Comparison of ENCODE assay signal across 8 mouse cellular contexts in the genomic region with DNA sequence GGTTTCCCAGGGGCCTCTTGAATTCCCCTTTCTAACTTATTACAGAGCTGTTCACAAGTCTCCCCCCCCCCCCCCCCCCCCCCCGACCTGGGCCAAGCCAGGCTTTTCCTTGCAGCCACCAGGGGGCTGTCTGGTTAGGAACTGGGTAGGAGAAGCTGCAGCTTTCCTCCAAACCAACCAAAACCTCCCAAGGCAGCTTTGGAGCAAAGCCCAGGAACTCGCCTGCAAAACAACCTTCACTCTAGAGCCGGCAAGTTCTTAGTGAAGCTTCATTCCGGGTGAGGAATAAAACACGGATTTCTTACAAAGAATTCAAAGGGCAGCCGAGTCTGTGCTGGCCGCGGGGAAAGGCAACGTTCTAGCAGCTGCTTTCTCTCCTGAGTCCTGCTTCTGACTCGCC. TPM values are rescaled to one million over a fixed set of nuclear protein-coding genes. Genes with fewer than 3 reads are reported as not detected.
DNase-seq lines count a peak whose midpoint lies in the region; ATAC-seq and TF ChIP-seq lines count a peak whose summit lies in the region.

No protein-coding gene starts in this region.

- no peak overlapping the region for H3K27ac ChIP-seq in forebrain, embryonic 13.5 days
- no peak overlapping the region for H3K27ac ChIP-seq in heart, postnatal 0 days (ENCODE audit: low read depth)
- H3K27ac ChIP-seq in liver, embryonic 13.5 days = no peak overlapping the region

- no peak for TF ChIP-seq EP300 in heart, postnatal 0 days (IDR thresholded peaks at IDR 0.05; ENCODE audit: low read depth)

- peak; percentile 70 for ATAC-seq in forebrain, embryonic 13.5 days
- ATAC-seq in heart, postnatal 0 days (ENCODE audit: insufficient read depth, low read depth) = peak; percentile 63
- ATAC-seq in liver, embryonic 13.5 days (ENCODE audit: low read depth) = no peak

- no peaks in the 10 kb centered on the region for H3K36me3 ChIP-seq in forebrain, embryonic 13.5 days (ENCODE audit: poor library complexity, severe bottlenecking)
- H3K36me3 ChIP-seq in heart, postnatal 0 days (replicated peaks; ENCODE audit: control insufficient read depth, insufficient read depth, low read length) = no peaks in the 10 kb centered on the region
- no peaks in the 10 kb centered on the region for H3K36me3 ChIP-seq in liver, embryonic 13.5 days

- peak; percentile 62 for TF ChIP-seq CTCF in heart, postnatal 0 days (IDR thresholded peaks at IDR 0.05; ENCODE audit: low read depth)

- H3K4me2 ChIP-seq in forebrain, embryonic 13.5 days = peak overlapping the region; percentile 99
- H3K4me2 ChIP-seq in heart, postnatal 0 days (ENCODE audit: low read depth, low read length) = peak overlapping the region; percentile 86
- peak overlapping the region; percentile 69 for H3K4me2 ChIP-seq in liver, embryonic 13.5 days

- WGBS in forebrain, embryonic 13.5 days = 0% methylated on average over 9 of the region's 10 CpGs
- WGBS in heart, postnatal 0 days = under 1% methylated on average over 10 of the region's 10 CpGs
- 0% methylated on average over 9 of the region's 10 CpGs for WGBS in liver, embryonic 13.5 days (ENCODE audit: insufficient replicate concordance)

- peaks cover 22% of the 10 kb centered on the region for H3K27me3 ChIP-seq in forebrain, embryonic 13.5 days
- H3K27me3 ChIP-seq in heart, postnatal 0 days (ENCODE audit: control insufficient read depth, insufficient read depth, low read length) = peaks cover 23% of the 10 kb centered on the region
- H3K27me3 ChIP-seq in liver, embryonic 13.5 days = peaks cover 51% of the 10 kb centered on the region

- H3K4me1 ChIP-seq in forebrain, embryonic 13.5 days = peaks cover 21% of the 10 kb centered on the region
- 0 out of 2 replicates have a peak, but pooled peaks cover 5% of the 10 kb centered on the region for H3K4me1 ChIP-seq in heart, postnatal 0 days (ENCODE audit: control insufficient read depth, insufficient read depth)
- no peaks in the 10 kb centered on the region for H3K4me1 ChIP-seq in liver, embryonic 13.5 days (replicated peaks)

- H3K4me3 ChIP-seq in forebrain, embryonic 13.5 days = peak overlapping the region; percentile 72; the same call in 1 of the 2 replicates
- H3K4me3 ChIP-seq in heart, postnatal 0 days (ENCODE audit: low read depth, low read length) = peak overlapping the region; percentile 68
- H3K4me3 ChIP-seq in liver, embryonic 13.5 days (replicated peaks) = peak overlapping the region; percentile 57

- no peaks in the 10 kb centered on the region for H3K9me3 ChIP-seq in forebrain, embryonic 13.5 days (replicated peaks)
- no peaks in the 10 kb centered on the region for H3K9me3 ChIP-seq in heart, postnatal 0 days (replicated peaks; ENCODE audit: control insufficient read depth, low read length)
- H3K9me3 ChIP-seq in liver, embryonic 13.5 days (replicated peaks) = no peaks in the 10 kb centered on the region

- DNase-seq in CD4-positive, CD25-positive, alpha-beta regulatory T cell, adult 2 months (ENCODE audit: low read depth, low spot score) = peak; percentile 78
- DNase-seq in c-Kit-positive CD71-positive TER-119-positive erythroid progenitor cells, embryonic 14.5 days (ENCODE audit: low spot score) = peak; percentile 3
- peak; percentile 88 for DNase-seq in heart, postnatal 0 days (ENCODE audit: low spot score)
- DNase-seq in kidney, postnatal 36 days = peak; percentile 92 to 94
- no peak for DNase-seq in liver, embryonic 13.5 days
- DNase-seq in natural killer cell, adult 2 months (ENCODE audit: low spot score in 2 of 2) = peak; percentile 5 to 31
- DNase-seq in telencephalon, adult 2 months (ENCODE audit: low read depth, low spot score) = peak; percentile 94

- no peak overlapping the region for H3K9ac ChIP-seq in forebrain, embryonic 13.5 days
- H3K9ac ChIP-seq in heart, postnatal 0 days (replicated peaks; ENCODE audit: low read depth, low read length) = peak overlapping the region; percentile 54
- no peak overlapping the region for H3K9ac ChIP-seq in liver, embryonic 13.5 days

RNA-seq across cellular contexts. Expression of gene Thrb, which starts 1.0 kb away (rescaled TPM):
- polyA plus RNA-seq in forebrain, embryonic 13.5 days (2015; fragmentation: Nextera tagmentation; extraction: Ambion mirVana) = 1.6 and 2.1 TPM in 2 replicates
- 1.0 and 1.4 TPM in 2 replicates for total RNA-seq in heart, postnatal 0 days (2014; rRNA removed; ENCODE audit: low replicate concordance)
- polyA plus RNA-seq in heart, postnatal 0 days (2015; fragmentation: Nextera tagmentation; extraction: Ambion mirVana) = 0.90 and 1.2 TPM in 2 replicates
- 1.3 and 1.9 TPM in 2 replicates for polyA plus RNA-seq in liver, embryonic 13.5 days (2015; fragmentation: Nextera tagmentation; extraction: Ambion mirVana)
